Mouse (Mus musculus): Measurements from ENCODE around the gene Fasl. TPM values are rescaled to one million over a fixed set of nuclear protein-coding genes. Genes with fewer than 3 reads are reported as not detected.

The Fasl gene
- polyA plus RNA-seq, 1 experiment from 2014 or later: 0.28 TPM

GRCm38 (mm10) chr1:161791854-161792686 is 3.8 kb upstream of the Fasl start:
- no peaks in the 10 kb centered on the region for H3K27me3 ChIP-seq (replicated peaks)
- H3K4me1 ChIP-seq: no peaks in the 10 kb centered on the region
- H3K9ac ChIP-seq (replicated peaks): no peak overlapping the region
- no peaks in the 10 kb centered on the region for H3K9me3 ChIP-seq (replicated peaks)
- no peak for ATAC-seq (ENCODE audit: low FRiP score)
- no peak overlapping the region for H3K27ac ChIP-seq (replicated peaks)
- no peaks in the 10 kb centered on the region for H3K36me3 ChIP-seq
- no peak overlapping the region for H3K4me3 ChIP-seq (replicated peaks)
- WGBS: 90% methylated on average over 8 of the region's 8 CpGs
- no peak overlapping the region for H3K4me2 ChIP-seq

GRCm38 (mm10) chr1:161782725-161783124 is 5.6 kb downstream of the Fasl start:
- WGBS: 83% methylated on average over 2 of the region's 2 CpGs
- Histone ChIP-seq H3K9ac (replicated peaks) (no peak overlapping the region), H3K27ac (replicated peaks) (no peak overlapping the region), H3K36me3 (no peaks in the 10 kb centered on the region), H3K4me3 (replicated peaks) (no peak overlapping the region), H3K4me1 (no peaks in the 10 kb centered on the region), H3K4me2 (no peak overlapping the region), H3K9me3 (replicated peaks) (no peaks in the 10 kb centered on the region), H3K27me3 (replicated peaks) (no peaks in the 10 kb centered on the region)
- ATAC-seq (ENCODE audit: low FRiP score): no peak

GRCm38 (mm10) chr1:161781594-161781993 is 6.7 kb downstream of the Fasl start:
- 92% methylated on average over 5 of the region's 5 CpGs for WGBS
- Histone ChIP-seq H3K4me1 (no peaks in the 10 kb centered on the region), H3K9me3 (replicated peaks) (no peaks in the 10 kb centered on the region), H3K9ac (replicated peaks) (no peak overlapping the region), H3K27me3 (replicated peaks) (no peaks in the 10 kb centered on the region), H3K36me3 (no peaks in the 10 kb centered on the region), H3K27ac (replicated peaks) (no peak overlapping the region), H3K4me2 (no peak overlapping the region), H3K4me3 (replicated peaks) (no peak overlapping the region)
- ATAC-seq (ENCODE audit: low FRiP score): no peak

- H3K9me3 ChIP-seq (replicated peaks): no peaks in the 10 kb centered on the region
- no peak overlapping the region for H3K27ac ChIP-seq (replicated peaks)
- H3K4me3 ChIP-seq (replicated peaks): no peak overlapping the region
- H3K4me2 ChIP-seq: no peak overlapping the region
- H3K27me3 ChIP-seq (replicated peaks): no peaks in the 10 kb centered on the region
- ATAC-seq (ENCODE audit: low FRiP score): no peak
- no peaks in the 10 kb centered on the region for H3K4me1 ChIP-seq
- no peaks in the 10 kb centered on the region for H3K36me3 ChIP-seq
- H3K9ac ChIP-seq (replicated peaks): no peak overlapping the region
These were observed 9.2 kb downstream of the Fasl start for GRCm38 (mm10) chr1:161779057-161779456.

GRCm38 (mm10) chr1:161775151-161775550 is 13.1 kb downstream of the Fasl start:
- Histone ChIP-seq H3K9ac (replicated peaks) (no peak overlapping the region), H3K4me3 (replicated peaks) (no peak overlapping the region), H3K27ac (replicated peaks) (no peak overlapping the region), H3K4me1 (no peaks in the 10 kb centered on the region), H3K27me3 (replicated peaks) (no peaks in the 10 kb centered on the region), H3K4me2 (no peak overlapping the region), H3K36me3 (no peaks in the 10 kb centered on the region), H3K9me3 (replicated peaks) (no peaks in the 10 kb centered on the region)
- 91% methylated on average over 6 of the region's 6 CpGs for WGBS
- ATAC-seq (ENCODE audit: low FRiP score): no peak

- no peaks in the 10 kb centered on the region for H3K9me3 ChIP-seq (replicated peaks)
- H3K4me2 ChIP-seq: no peak overlapping the region
- no peak overlapping the region for H3K4me3 ChIP-seq (replicated peaks)
- H3K27ac ChIP-seq (replicated peaks): no peak overlapping the region
- H3K4me1 ChIP-seq: no peaks in the 10 kb centered on the region
- H3K27me3 ChIP-seq (replicated peaks): no peaks in the 10 kb centered on the region
- no peak overlapping the region for H3K9ac ChIP-seq (replicated peaks)
- no peak for ATAC-seq (ENCODE audit: low FRiP score)
- no peaks in the 10 kb centered on the region for H3K36me3 ChIP-seq
- 83% methylated on average over 2 of the region's 2 CpGs for WGBS
These were observed 17.0 kb downstream of the Fasl start for GRCm38 (mm10) chr1:161771293-161771692.

GRCm38 (mm10) chr1:161769329-161769728 is 19.0 kb downstream of the Fasl start:
- 95% methylated on average over 1 of the region's 1 CpGs for WGBS
- Histone ChIP-seq H3K9me3 (replicated peaks) (no peaks in the 10 kb centered on the region), H3K4me3 (replicated peaks) (no peak overlapping the region)

GRCm38 (mm10) chr1:161767101-161767524 is 21.2 kb downstream of the Fasl start:
- Histone ChIP-seq H3K9ac (replicated peaks) (no peak overlapping the region), H3K27ac (replicated peaks) (no peak overlapping the region), H3K4me1 (no peaks in the 10 kb centered on the region), H3K4me3 (replicated peaks) (no peak overlapping the region), H3K36me3 (no peaks in the 10 kb centered on the region), H3K9me3 (replicated peaks) (no peaks in the 10 kb centered on the region), H3K4me2 (no peak overlapping the region), H3K27me3 (replicated peaks) (no peaks in the 10 kb centered on the region)
- 75% methylated on average over 12 of the region's 12 CpGs for WGBS
- ATAC-seq (ENCODE audit: low FRiP score): no peak

More at GRCm38 (mm10) chr1:161769329-161769728, 19.0 kb downstream of the Fasl start:
- H3K36me3 ChIP-seq: no peaks in the 10 kb centered on the region
- no peaks in the 10 kb centered on the region for H3K27me3 ChIP-seq (replicated peaks)
- H3K27ac ChIP-seq (replicated peaks): no peak overlapping the region
- no peak overlapping the region for H3K4me2 ChIP-seq
- no peak for ATAC-seq (ENCODE audit: low FRiP score)
- no peak overlapping the region for H3K9ac ChIP-seq (replicated peaks)
- no peaks in the 10 kb centered on the region for H3K4me1 ChIP-seq

- Histone ChIP-seq H3K4me3 (replicated peaks) (no peak overlapping the region), H3K9ac (replicated peaks) (no peak overlapping the region), H3K27ac (replicated peaks) (no peak overlapping the region), H3K27me3 (replicated peaks) (no peaks in the 10 kb centered on the region), H3K36me3 (no peaks in the 10 kb centered on the region), H3K4me1 (no peaks in the 10 kb centered on the region), H3K4me2 (no peak overlapping the region), H3K9me3 (replicated peaks) (no peaks in the 10 kb centered on the region)
- ATAC-seq (ENCODE audit: low FRiP score): no peak
- 53% methylated on average over 5 of the region's 5 CpGs for WGBS
These were observed 21.6 kb downstream of the Fasl start for GRCm38 (mm10) chr1:161766656-161767055.

- no peak overlapping the region for H3K27ac ChIP-seq (replicated peaks)
- no peaks in the 10 kb centered on the region for H3K27me3 ChIP-seq (replicated peaks)
- no peaks in the 10 kb centered on the region for H3K9me3 ChIP-seq (replicated peaks)
- no peaks in the 10 kb centered on the region for H3K4me1 ChIP-seq
- H3K9ac ChIP-seq (replicated peaks): no peak overlapping the region
- WGBS: 61% methylated on average over 5 of the region's 5 CpGs
- no peak overlapping the region for H3K4me3 ChIP-seq (replicated peaks)
- no peaks in the 10 kb centered on the region for H3K36me3 ChIP-seq
- ATAC-seq (ENCODE audit: low FRiP score): no peak
- no peak overlapping the region for H3K4me2 ChIP-seq
These were observed 22.4 kb downstream of the Fasl start for GRCm38 (mm10) chr1:161765932-161766331.

GRCm38 (mm10) chr1:161764964-161765363 is 23.3 kb downstream of the Fasl start:
- Histone ChIP-seq H3K27me3 (replicated peaks) (no peaks in the 10 kb centered on the region), H3K27ac (replicated peaks) (no peak overlapping the region), H3K4me1 (no peaks in the 10 kb centered on the region), H3K4me2 (no peak overlapping the region), H3K36me3 (no peaks in the 10 kb centered on the region), H3K9ac (replicated peaks) (no peak overlapping the region), H3K4me3 (replicated peaks) (no peak overlapping the region), H3K9me3 (replicated peaks) (no peaks in the 10 kb centered on the region)
- 90% methylated on average over 1 of the region's 1 CpGs for WGBS
- ATAC-seq (ENCODE audit: low FRiP score): no peak

GRCm38 (mm10) chr1:161761556-161761955 is 26.7 kb downstream of the Fasl start:
- no peaks in the 10 kb centered on the region for H3K4me1 ChIP-seq
- H3K9me3 ChIP-seq (replicated peaks): no peaks in the 10 kb centered on the region
- H3K36me3 ChIP-seq: no peaks in the 10 kb centered on the region
- 53% methylated on average over 4 of the region's 4 CpGs for WGBS
- no peak for ATAC-seq (ENCODE audit: low FRiP score)
- no peak overlapping the region for H3K9ac ChIP-seq (replicated peaks)
- no peak overlapping the region for H3K4me3 ChIP-seq (replicated peaks)
- no peaks in the 10 kb centered on the region for H3K27me3 ChIP-seq (replicated peaks)
- no peak overlapping the region for H3K4me2 ChIP-seq
- no peak overlapping the region for H3K27ac ChIP-seq (replicated peaks)
